Mouse (Mus musculus): ENCODE results near the gene Scn10a.

DNA sequence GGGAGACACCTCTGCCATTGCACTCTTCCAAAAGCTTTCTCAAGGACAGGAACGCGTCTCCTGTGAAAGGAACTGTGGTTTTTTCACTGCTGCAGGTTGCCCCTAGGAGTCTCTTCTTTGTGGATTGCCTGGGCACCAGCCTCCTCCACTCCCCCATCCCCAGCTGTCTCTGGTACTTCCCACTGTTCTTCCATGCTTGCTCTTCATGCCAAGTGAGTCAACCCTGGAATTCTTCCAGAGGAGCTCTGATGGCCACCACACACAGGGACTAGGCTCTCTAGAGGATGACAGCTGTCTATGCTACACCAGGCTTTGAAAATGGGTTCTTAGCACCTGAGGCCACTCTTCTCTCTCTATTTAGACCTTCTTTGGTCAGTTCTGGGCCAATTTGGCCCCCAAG, 142.1 kb downstream of the Scn10a start:
- TF ChIP-seq CTCF (IDR thresholded peaks at IDR 0.05; ENCODE audit: low read depth, low read length) (no peak), POLR2A (IDR thresholded peaks at IDR 0.05; ENCODE audit: extremely low read depth, insufficient read depth, low read length) (no peak)

All from liver, adult 2 months (tissue).